Mouse (Mus musculus) spleen, adult 2 months (tissue): Measurements from ENCODE around the gene 2310009B15Rik.

Source experiments
- CTCF ChIP-seq: fragments of 200-500 bp; IDR thresholded peaks from 2 replicates; pipeline ENCODE4 v1.5.1; 2011; ENCODE audit warnings: mild to moderate bottlenecking, inconsistent platforms; ENCODE audit not compliant: insufficient read depth, insufficient read length, insufficient replicate concordance; ENCODE audit errors: extremely low read depth
- POLR2A ChIP-seq: fragments of 200-500 bp; IDR thresholded peaks from 2 replicates; pipeline ENCODE4 v1.6.1; 2011; ENCODE audit warnings: low read depth, low read length, inconsistent platforms

GRCm38 (mm10) chr1:138876371-138877045, 19.9 kb upstream of the 2310009B15Rik start:
- no peak for TF ChIP-seq POLR2A
- no peak for TF ChIP-seq CTCF
